Mouse (Mus musculus): ENCODE measurements at regions not wholly inside any gene's neighbourhood (a gene's known extent, or its start where the extent isn't known, plus 50 kb on each side); places are given as distances from the start of the nearest gene placed in this dataset.
"Not testable (repeated sequence)": the region's sequence is repeated elsewhere in the genome, so short reads cannot be mapped to it uniquely, and the experiment has no call there.

- no peak for DNase-seq (ENCODE audit: low spot score in 2 of 2)
Observed at GRCm38 (mm10) chr15:96828681-96829080, 129.2 kb upstream of the Slc38a2 start.

GRCm38 (mm10) chr15:96827931-96828330, 128.4 kb upstream of the Slc38a2 start:
- no peak for DNase-seq (ENCODE audit: low spot score in 2 of 2)

DNA sequence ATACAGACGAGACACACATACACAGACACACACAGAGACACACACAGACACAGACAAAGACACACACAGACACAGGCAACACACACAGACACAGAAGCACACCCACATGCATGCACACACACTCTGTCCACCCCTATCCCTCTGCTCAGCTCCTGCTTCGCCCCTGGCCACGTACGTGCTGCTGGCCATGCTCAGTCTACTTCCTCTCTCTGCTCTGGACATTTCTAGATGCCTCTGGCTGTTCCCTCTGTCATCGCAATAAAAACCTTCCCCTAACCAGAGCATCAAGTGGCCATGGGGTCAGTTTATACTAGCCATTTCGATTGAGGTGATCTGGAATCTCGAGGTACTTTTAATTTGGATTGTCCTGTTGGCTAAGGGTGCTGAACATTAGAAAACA, 118.9 kb upstream of the Slc38a2 start:
- DNase-seq (ENCODE audit: low spot score in 2 of 2) = no peak

- DNase-seq (ENCODE audit: low spot score in 2 of 2) = no peak
Observed at GRCm38 (mm10) chr15:96817626-96818025, 118.1 kb upstream of the Slc38a2 start.

DNA sequence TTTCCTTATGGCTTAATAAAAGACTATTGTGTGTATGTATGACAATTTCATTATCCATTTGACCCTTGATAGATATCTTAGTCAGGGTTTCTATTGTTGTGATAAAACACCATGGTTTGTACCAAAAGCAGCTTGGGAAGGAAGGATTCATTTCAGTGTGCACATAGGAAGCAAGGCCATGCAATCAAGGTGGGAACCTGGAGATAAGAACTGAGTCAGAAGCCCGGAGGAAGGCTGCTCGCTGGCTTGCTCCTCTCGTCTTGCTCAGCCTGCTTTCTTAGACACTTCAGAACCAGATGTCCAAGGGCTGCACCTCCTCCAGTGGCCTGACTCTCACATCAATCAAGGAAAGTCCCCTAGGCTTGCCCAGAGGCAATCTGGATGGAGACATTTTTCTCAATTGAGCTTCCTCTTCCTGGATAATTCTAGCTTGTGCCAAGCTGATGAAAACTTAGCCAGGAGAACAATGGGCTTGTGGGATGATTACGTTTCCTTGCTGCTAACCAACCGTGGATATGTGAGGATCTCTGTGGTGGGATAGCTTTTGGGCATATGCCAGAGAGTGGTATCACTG, 117.6 kb upstream of the Slc38a2 start:
- DNase-seq (ENCODE audit: low spot score in 2 of 2) = no peak

DNA sequence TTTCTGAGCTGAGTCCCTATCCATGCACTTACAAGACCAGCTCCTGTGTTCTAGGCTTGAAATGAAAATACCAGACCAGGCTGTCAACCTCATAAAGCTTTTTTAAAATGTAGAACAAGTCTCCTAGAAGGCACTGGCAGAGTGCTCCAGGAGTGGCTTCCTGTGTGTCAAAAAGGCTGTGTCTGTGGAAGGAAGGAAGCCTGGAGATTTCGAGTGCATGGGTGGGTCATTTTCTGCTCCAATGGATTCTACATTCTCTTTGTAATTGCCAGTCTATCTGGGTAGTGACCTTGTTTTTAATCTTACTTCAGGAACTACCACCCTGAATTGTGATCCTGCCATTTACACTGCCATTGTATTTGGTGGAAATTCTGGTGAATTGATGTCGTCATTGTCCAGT, 113.9 kb upstream of the Slc38a2 start:
- DNase-seq (ENCODE audit: low spot score in 2 of 2) = no peak

DNA sequence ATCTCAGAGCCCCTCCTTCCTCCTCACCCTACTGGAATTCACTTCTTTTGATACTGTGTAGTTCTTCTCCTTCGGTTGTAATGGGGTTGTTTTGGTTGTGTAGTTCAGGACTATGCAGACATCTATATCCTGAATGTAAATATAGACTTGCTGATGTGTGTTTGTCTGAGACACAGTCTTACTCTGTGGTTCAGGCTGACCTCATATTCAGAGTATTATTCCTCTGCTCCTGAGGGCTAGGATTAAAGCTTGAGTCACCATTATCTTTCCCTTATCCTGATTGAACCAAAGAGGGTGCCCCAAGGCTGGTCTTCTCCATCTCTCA, 103.2 kb upstream of the Slc38a2 start:
- DNase-seq (ENCODE audit: low spot score in 2 of 2) = no peak

- no peak for DNase-seq (ENCODE audit: low spot score in 2 of 2)
Observed at GRCm38 (mm10) chr15:96802034-96802728, 102.7 kb upstream of the Slc38a2 start.

GRCm38 (mm10) chr15:96799228-96799627, 99.7 kb upstream of the Slc38a2 start:
- DNase-seq (ENCODE audit: low spot score in 2 of 2) = no peak

- DNase-seq (ENCODE audit: low spot score in 2 of 2) = no peak
Observed at GRCm38 (mm10) chr15:96797615-96798270, 98.2 kb upstream of the Slc38a2 start.

DNA sequence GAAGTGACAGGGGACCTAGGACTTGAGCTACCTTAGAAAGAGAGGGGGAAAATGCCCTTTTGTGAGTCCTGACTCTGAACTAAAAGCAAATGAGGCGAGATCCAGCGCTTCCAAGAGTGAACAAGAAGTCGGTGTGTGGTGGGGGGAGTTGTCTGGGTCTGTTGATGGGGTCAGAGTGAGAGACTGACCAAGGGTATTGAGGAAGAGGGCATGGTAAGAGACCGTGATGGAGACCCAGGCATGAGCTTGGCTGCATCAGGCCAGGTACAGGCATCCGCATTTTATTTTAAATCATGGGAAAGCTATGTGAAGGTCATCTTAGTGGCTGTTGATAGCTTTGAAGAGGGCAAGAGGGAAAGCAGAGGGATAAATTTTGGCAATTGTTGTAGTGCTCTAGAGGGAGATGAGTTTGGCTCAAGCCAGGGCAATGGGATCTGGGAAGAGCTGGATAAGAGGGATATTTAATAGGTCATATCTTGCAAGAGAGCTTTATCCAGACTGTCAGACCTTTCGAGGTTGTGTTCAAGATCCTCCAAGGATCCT, 94.7 kb upstream of the Slc38a2 start:
- DNase-seq (ENCODE audit: low spot score in 2 of 2) = no peak

GRCm38 (mm10) chr15:96793251-96793650, 93.7 kb upstream of the Slc38a2 start:
- DNase-seq (ENCODE audit: low spot score in 2 of 2) = no peak

- no peak for DNase-seq (ENCODE audit: low spot score in 2 of 2)
Observed at GRCm38 (mm10) chr15:96791306-96791705, 91.8 kb upstream of the Slc38a2 start.

GRCm38 (mm10) chr15:96787921-96788320, 88.4 kb upstream of the Slc38a2 start:
- DNase-seq (ENCODE audit: low spot score in 2 of 2) = not testable (repeated sequence)

DNA sequence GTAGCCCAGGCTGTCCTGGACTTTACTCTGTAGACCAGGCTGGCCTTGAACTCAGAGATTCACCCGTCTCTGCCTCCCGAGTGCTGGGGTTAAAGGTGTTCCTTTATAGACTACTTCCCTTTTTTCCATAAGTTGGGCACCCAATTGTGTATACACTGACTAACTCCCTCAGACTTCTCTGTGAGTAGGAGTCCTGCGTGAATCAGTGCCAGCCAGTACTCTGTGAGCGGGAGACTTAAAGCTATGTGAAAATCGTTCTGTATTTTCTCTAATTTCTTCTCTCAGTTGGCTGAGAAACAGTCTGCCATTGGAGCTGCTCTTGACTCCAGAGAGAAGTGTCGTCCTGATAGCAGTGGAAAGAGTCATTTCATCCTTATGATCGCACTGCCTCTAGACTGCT, 85.0 kb upstream of the Slc38a2 start:
- DNase-seq (ENCODE audit: low spot score in 2 of 2) = no peak

DNA sequence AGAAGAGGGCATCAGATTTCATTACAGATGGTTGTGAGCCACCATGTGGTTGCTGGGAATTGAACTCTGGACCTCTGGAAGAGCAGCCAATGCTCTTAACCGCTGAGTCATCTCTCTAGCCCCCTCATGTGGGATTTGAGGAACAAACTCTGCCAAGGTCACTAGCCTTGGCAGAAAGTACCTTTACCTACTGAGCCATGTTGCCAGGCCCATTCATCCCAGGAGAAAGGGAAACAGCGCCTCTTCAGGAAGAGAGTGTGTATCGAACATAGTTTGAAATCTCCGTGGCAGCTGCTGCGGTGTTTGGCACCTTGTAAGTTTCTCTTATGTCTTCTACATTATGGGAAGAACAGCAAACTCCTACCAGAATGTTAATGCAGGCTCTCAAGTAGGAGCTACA, 82.0 kb upstream of the Slc38a2 start:
- no peak for DNase-seq (ENCODE audit: low spot score in 2 of 2)

DNA sequence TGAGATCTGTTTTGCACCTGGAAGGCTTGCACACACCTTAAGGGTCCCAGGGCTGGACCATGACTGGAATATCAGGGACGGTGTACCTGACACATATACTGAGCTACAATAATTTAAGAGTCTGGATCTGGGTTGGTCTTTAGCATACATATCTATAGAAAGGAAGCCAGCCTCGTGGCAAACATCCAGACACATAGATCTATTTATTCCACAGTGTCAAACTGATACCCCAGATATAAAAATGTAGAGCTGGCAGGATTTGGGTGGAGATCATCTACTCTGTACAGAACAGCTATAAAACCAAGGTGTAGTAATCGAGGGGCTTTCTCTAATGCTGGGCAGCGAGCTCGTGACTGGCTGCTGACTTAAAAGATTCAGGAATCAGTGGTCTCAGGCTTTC, 81.1 kb upstream of the Slc38a2 start:
- DNase-seq (ENCODE audit: low spot score in 2 of 2) = no peak

GRCm38 (mm10) chr15:96779358-96779757, 79.8 kb upstream of the Slc38a2 start:
- no peak for DNase-seq (ENCODE audit: low spot score in 2 of 2)

DNA sequence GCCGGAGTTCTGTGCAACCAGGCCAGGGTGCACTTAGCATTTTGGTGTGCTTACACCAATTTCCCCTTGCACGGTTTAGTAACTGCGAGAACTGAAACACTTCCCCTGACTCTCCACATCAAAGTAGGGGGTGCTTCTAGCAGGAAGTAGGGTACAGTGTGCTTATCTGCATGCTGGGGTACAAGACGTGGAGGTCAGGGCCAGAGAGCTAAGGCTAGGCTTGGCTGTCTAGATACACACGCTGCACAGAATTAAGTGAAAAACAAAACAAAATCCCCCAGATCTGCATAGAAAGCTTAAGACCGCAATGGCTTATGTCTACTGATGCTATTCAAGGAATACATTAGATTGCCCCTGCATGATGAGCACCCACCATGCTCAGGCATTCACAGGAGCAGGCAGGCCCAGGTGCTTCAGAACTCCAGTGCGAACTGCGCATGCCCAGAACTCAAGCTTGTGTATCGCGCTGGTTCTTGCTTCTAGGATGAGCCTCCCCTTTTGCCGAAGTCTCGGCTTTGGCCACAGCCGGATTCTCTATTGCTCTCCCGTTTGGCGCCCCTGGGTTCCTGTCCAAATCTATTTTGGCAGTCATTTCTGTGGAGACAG, 78.9 kb upstream of the Slc38a2 start:
- DNase-seq (ENCODE audit: low spot score in 2 of 2) = peak; percentile 73

- DNase-seq (ENCODE audit: low spot score in 2 of 2) = no peak
Observed at GRCm38 (mm10) chr15:96776476-96777075, 77.0 kb upstream of the Slc38a2 start.

DNA sequence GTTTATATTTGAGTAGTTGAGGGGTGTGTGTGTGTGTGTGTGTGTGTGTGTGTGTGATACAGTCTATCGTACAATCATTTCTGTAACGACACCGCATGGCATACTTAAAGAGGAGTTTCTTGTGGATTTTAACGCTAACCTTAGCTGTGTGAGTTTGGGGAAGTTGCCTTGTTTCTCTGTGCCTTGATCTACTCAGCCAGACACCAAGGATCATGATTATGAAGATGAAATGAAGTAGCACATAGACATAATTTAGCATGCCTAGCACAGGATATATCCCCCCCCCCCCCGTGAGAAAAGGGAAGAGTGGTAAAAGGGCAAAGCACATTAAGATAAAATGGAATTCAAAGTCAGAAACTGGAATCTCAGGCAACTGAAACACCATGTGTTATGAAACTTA, 75.6 kb upstream of the Slc38a2 start:
- no peak for DNase-seq (ENCODE audit: low spot score in 2 of 2)

GRCm38 (mm10) chr15:96774664-96775063, 75.1 kb upstream of the Slc38a2 start:
- no peak for DNase-seq (ENCODE audit: low spot score in 2 of 2)

Measured in spleen, postnatal 36 days (tissue).